Mouse (Mus musculus) T-helper 2 cell (primary cell): ENCODE data around the gene Pes1.

ENCODE experiments used
- in situ Hi-C: fragments of 300-600 bp; cut with MboI, MseI; formaldehyde crosslinking; loops from one replicate; pipeline ENCODE4 v1.15.1; 2025; ENCODE audit warnings: high pct_unique_total_duplicates

Gene Pes1

GRCm38 (mm10) chr11:3964416-3965172, 819 bp downstream of the Pes1 start:
- in situ Hi-C loops = no loop called here

GRCm38 (mm10) chr11:3969837-3970236, 6.1 kb downstream of the Pes1 start:
- in situ Hi-C loops = no loop called here

- in situ Hi-C loops = no loop called here
Measured at GRCm38 (mm10) chr11:3970361-3970760, 6.6 kb downstream of the Pes1 start.

- in situ Hi-C loops = no loop called here
Measured at GRCm38 (mm10) chr11:3973081-3973480, 9.3 kb downstream of the Pes1 start.

- in situ Hi-C loops = no loop called here
Measured at GRCm38 (mm10) chr11:3974311-3974710, 10.5 kb downstream of the Pes1 start.

GRCm38 (mm10) chr11:3976678-3977077, 12.9 kb downstream of the Pes1 start, which contains the start of gene 4930556J24Rik:
4930556J24Rik (minus strand) TSS chr11:3976778.
- in situ Hi-C loops = no loop called here

GRCm38 (mm10) chr11:3978421-3978820, 14.6 kb downstream of the Pes1 start:
- in situ Hi-C loops = no loop called here

- in situ Hi-C loops = no loop called here
Measured at GRCm38 (mm10) chr11:3981536-3981935, 17.8 kb downstream of the Pes1 start.

GRCm38 (mm10) chr11:3982275-3983209, 18.8 kb downstream of the Pes1 start:
- in situ Hi-C loops = no loop called here

GRCm38 (mm10) chr11:3983291-3983862, 19.6 kb downstream of the Pes1 start, which contains the start of gene Gal3st1:
Gal3st1 (plus strand) TSS chr11:3983636.
- in situ Hi-C loops = no loop called here

GRCm38 (mm10) chr11:3983863-3984745, 20.3 kb downstream of the Pes1 start:
- in situ Hi-C loops = no loop called here

- in situ Hi-C loops = no loop called here
Measured at GRCm38 (mm10) chr11:3989748-3990147, 26.0 kb downstream of the Pes1 start.

GRCm38 (mm10) chr11:3993132-3993531, 29.4 kb downstream of the Pes1 start:
- in situ Hi-C loops = no loop called here

- in situ Hi-C loops = no loop called here
Measured at GRCm38 (mm10) chr11:3993914-3994313, 30.1 kb downstream of the Pes1 start.

- in situ Hi-C loops = no loop called here
Measured at GRCm38 (mm10) chr11:3995511-3995910, 31.7 kb downstream of the Pes1 start.

- in situ Hi-C loops = no loop called here
Measured at GRCm38 (mm10) chr11:3996840-3997239, 33.1 kb downstream of the Pes1 start.

- in situ Hi-C loops = no loop called here
Measured at GRCm38 (mm10) chr11:3997978-3998720, 34.4 kb downstream of the Pes1 start.

GRCm38 (mm10) chr11:3999547-3999946, 35.8 kb downstream of the Pes1 start:
- in situ Hi-C loops = no loop called here

GRCm38 (mm10) chr11:4001603-4002002, 37.8 kb downstream of the Pes1 start:
- in situ Hi-C loops = no loop called here

GRCm38 (mm10) chr11:4005220-4005805, 41.5 kb downstream of the Pes1 start:
- in situ Hi-C loops = no loop called here
